Mouse (Mus musculus) urinary bladder, postnatal 36 days (tissue): Measurements from ENCODE around the gene Cbarp.
"Not testable (repeated sequence)": the region's sequence is repeated elsewhere in the genome, so short reads cannot be mapped to it uniquely, and the experiment has no call there.

Experiments used
- DNase-seq, 2 experiments: peaks; one replicate each; pipeline ENCODE4 v3.0.0; 2022; ENCODE audit warnings: low spot score in 2 of 2, mixed read lengths in 1 of 2

Cbarp gene

GRCm38 (mm10) chr10:80170052-80170451 lies 29.4 kb upstream of the Cbarp start:
- DNase-seq, result no peak

- no peak for DNase-seq
Observed at GRCm38 (mm10) chr10:80169651-80170050, 29.0 kb upstream of the Cbarp start.

GRCm38 (mm10) chr10:80169070-80169469 lies 28.4 kb upstream of the Cbarp start:
- DNase-seq, result no peak

- DNase-seq, result peak; percentile 92 to 93
Observed at GRCm38 (mm10) chr10:80168038-80168661, 27.5 kb upstream of the Cbarp start.

GRCm38 (mm10) chr10:80167460-80168037 lies 26.9 kb upstream of the Cbarp start:
- peak; percentile 97 to 98 for DNase-seq

GRCm38 (mm10) chr10:80166136-80166535 lies 25.5 kb upstream of the Cbarp start:
- not testable (repeated sequence) for DNase-seq

GRCm38 (mm10) chr10:80165392-80166128 lies 24.9 kb upstream of the Cbarp start, which contains the start of gene Cirbp:
Cirbp (plus strand) TSS chr10:80165985.
- no peak for DNase-seq

GRCm38 (mm10) chr10:80164998-80165344 lies 24.3 kb upstream of the Cbarp start:
- peak; percentile 95 to 97 for DNase-seq

- DNase-seq, result no peak
Observed at GRCm38 (mm10) chr10:80164161-80164997, 23.7 kb upstream of the Cbarp start.

GRCm38 (mm10) chr10:80163721-80164120 lies 23.1 kb upstream of the Cbarp start:
- DNase-seq, result peak; percentile 59 to 75

GRCm38 (mm10) chr10:80162716-80163299 lies 22.2 kb upstream of the Cbarp start:
- no peak for DNase-seq

GRCm38 (mm10) chr10:80162243-80162608 lies 21.6 kb upstream of the Cbarp start:
- no peak for DNase-seq

- no peak for DNase-seq
Observed at GRCm38 (mm10) chr10:80161522-80162242, 21.0 kb upstream of the Cbarp start.

GRCm38 (mm10) chr10:80160455-80161371 lies 20.1 kb upstream of the Cbarp start:
- peak; percentile 85 to 91 for DNase-seq

- peak; percentile 98 to 99 for DNase-seq
Observed at GRCm38 (mm10) chr10:80159561-80160454, 19.2 kb upstream of the Cbarp start.

GRCm38 (mm10) chr10:80159021-80159560 lies 18.5 kb upstream of the Cbarp start:
- DNase-seq, result peak in 1 of 2 experiments; percentile 39

- DNase-seq, result peak; percentile 61 to 75
Observed at GRCm38 (mm10) chr10:80158307-80158986, 17.8 kb upstream of the Cbarp start.
